Mouse (Mus musculus): ENCODE measurements around the gene Nkain2.

GRCm38 (mm10) chr10:32870691-32871406 lies 19.4 kb downstream of the Nkain2 start:
- TF ChIP-seq EP300 (optimal IDR thresholded peaks at IDR 0.05) (no peak), CTCF (IDR thresholded peaks at IDR 0.05; ENCODE audit: low read depth) (no peak)
